Mouse (Mus musculus) gastrocnemius, adult 8-10 months (tissue): ENCODE results near the gene Vgf. TPM values are rescaled to one million over a fixed set of nuclear protein-coding genes. Genes with fewer than 3 reads are reported as not detected.

ENCODE experiments used
- DNase-seq, 2 experiments: peaks; one replicate each; pipeline ENCODE4 v3.0.0; 2022; ENCODE audit warnings: low spot score in 2 of 2
- total RNA-seq, 4 experiments: library from RNA; stranded (reverse); gene quantifications; 2 replicates each; pipeline ENCODE4 v1.2.4; 2022

Gene Vgf
- not detected for total RNA-seq

- DNase-seq: no peak
Observed at GRCm38 (mm10) chr5:137026092-137026491, at the start of gene Vgf. Vgf (plus strand) TSS chr5:137026392.

- DNase-seq: no peak
Observed at GRCm38 (mm10) chr5:136977769-136978168, 48.4 kb upstream of the Vgf start.

- DNase-seq: no peak
Observed at GRCm38 (mm10) chr5:136979762-136980161, 46.4 kb upstream of the Vgf start.

- DNase-seq: no peak
Observed at GRCm38 (mm10) chr5:136980974-136981373, 45.2 kb upstream of the Vgf start.

- DNase-seq: no peak
Observed at GRCm38 (mm10) chr5:136982338-136982930, 43.8 kb upstream of the Vgf start.

- DNase-seq: no peak
Observed at GRCm38 (mm10) chr5:136984828-136985227, 41.4 kb upstream of the Vgf start.

GRCm38 (mm10) chr5:136986695-136987137, 39.5 kb upstream of the Vgf start, which contains the start of gene Plod3:
Plod3 (plus strand) TSS chr5:136987019.
- DNase-seq: peak; percentile 92 to 97

- DNase-seq: peak; percentile 77 to 81
Observed at GRCm38 (mm10) chr5:136987138-136987933, 38.9 kb upstream of the Vgf start.

GRCm38 (mm10) chr5:136987934-136988271, 38.3 kb upstream of the Vgf start, which contains the start of gene Znhit1:
Znhit1 (minus strand) TSS chr5:136988021.
- DNase-seq: no peak

- no peak for DNase-seq
Observed at GRCm38 (mm10) chr5:136988420-136988819, 37.8 kb upstream of the Vgf start.

GRCm38 (mm10) chr5:136989801-136990200, 36.4 kb upstream of the Vgf start:
- DNase-seq: no peak

- DNase-seq: no peak
Observed at GRCm38 (mm10) chr5:136999449-136999848, 26.7 kb upstream of the Vgf start.

GRCm38 (mm10) chr5:137000612-137001011, 25.6 kb upstream of the Vgf start:
- DNase-seq: no peak

- no peak for DNase-seq
Observed at GRCm38 (mm10) chr5:137007276-137007675, 18.9 kb upstream of the Vgf start.

- no peak for DNase-seq
Observed at GRCm38 (mm10) chr5:137009988-137010387, 16.2 kb upstream of the Vgf start.

GRCm38 (mm10) chr5:137012401-137012950, 13.7 kb upstream of the Vgf start:
- no peak for DNase-seq

- no peak for DNase-seq
Observed at GRCm38 (mm10) chr5:137015913-137016312, 10.3 kb upstream of the Vgf start.

GRCm38 (mm10) chr5:137024318-137024717, 1.9 kb upstream of the Vgf start:
- DNase-seq: no peak

- DNase-seq: peak; percentile 28 to 41
Observed at GRCm38 (mm10) chr5:137025132-137025531, 1.1 kb upstream of the Vgf start.

- DNase-seq: no peak
Observed at GRCm38 (mm10) chr5:137028561-137029272, 2.5 kb downstream of the Vgf start.

- no peak for DNase-seq
Observed at GRCm38 (mm10) chr5:137029273-137029585, 3.0 kb downstream of the Vgf start.
